Mouse (Mus musculus) small intestine, adult 2 months (tissue): ENCODE results near the gene Dstn. TPM values are rescaled to one million over a fixed set of nuclear protein-coding genes. Genes with fewer than 3 reads are reported as not detected.

Source experiments
- H3K27ac ChIP-seq: fragments of 200-500 bp; 2 replicates; pipeline ENCODE4 v1.5.1; 2012; ENCODE audit warnings: low read depth, low read length, control low read depth, inconsistent platforms; ENCODE audit not compliant: insufficient read depth
- H3K27me3 ChIP-seq: fragments of 200-500 bp; 2 replicates; pipeline ENCODE4 v1.6.1; 2012; ENCODE audit warnings: mild to moderate bottlenecking, moderate library complexity, low read length, inconsistent platforms; ENCODE audit not compliant: control insufficient read depth, insufficient read depth
- H3K36me3 ChIP-seq: fragments of 200-500 bp; 2 replicates; pipeline ENCODE4 v1.6.1; 2012; ENCODE audit warnings: mild to moderate bottlenecking, low read length, control low read depth, inconsistent platforms; ENCODE audit not compliant: control insufficient read depth, insufficient read depth
- H3K4me1 ChIP-seq: fragments of 200-500 bp; 2 replicates; pipeline ENCODE4 v1.6.1; 2012; ENCODE audit warnings: low read length, inconsistent platforms, mixed read lengths; ENCODE audit not compliant: control insufficient read depth, insufficient read depth, insufficient read length
- H3K4me3 ChIP-seq: fragments of 200-500 bp; 2 replicates; pipeline ENCODE4 v1.5.1; 2012; ENCODE audit warnings: low read depth, mild to moderate bottlenecking, control low read depth, inconsistent platforms, low read length, moderate library complexity
- CTCF ChIP-seq: fragments of 200-500 bp; IDR thresholded peaks from 2 replicates; pipeline ENCODE4 v1.5.1; 2012; ENCODE audit warnings: low read depth, mild to moderate bottlenecking, control low read depth, inconsistent platforms, low read length, moderate library complexity, mixed read lengths; ENCODE audit not compliant: insufficient replicate concordance, insufficient read length; ENCODE audit errors: extremely low read depth
- POLR2A ChIP-seq: fragments of 200-500 bp; IDR thresholded peaks from 2 replicates; pipeline ENCODE4 v1.6.1; 2012; ENCODE audit warnings: low read depth, mild to moderate bottlenecking, control low read depth, inconsistent platforms, low read length, moderate library complexity
- WGBS: fragments of 180-500 bp; shearing (Covaris S2); methylation state at CpG from one replicate; pipeline ENCODE4 v1.1.7; 2018; 5-methylcytosine and 5-hydroxymethylcytosine counted together
- polyA plus RNA-seq: library from polyadenylated mRNA; depleted of rRNA; stranded (reverse); fragments of >200 nt; gene quantifications from 2 replicates; pipeline ENCODE4 v1.2.3, GENCODE M21; 2012; rRNA removed

Gene Dstn
- polyA plus RNA-seq, 1 experiment = 69.3 TPM

DNA sequence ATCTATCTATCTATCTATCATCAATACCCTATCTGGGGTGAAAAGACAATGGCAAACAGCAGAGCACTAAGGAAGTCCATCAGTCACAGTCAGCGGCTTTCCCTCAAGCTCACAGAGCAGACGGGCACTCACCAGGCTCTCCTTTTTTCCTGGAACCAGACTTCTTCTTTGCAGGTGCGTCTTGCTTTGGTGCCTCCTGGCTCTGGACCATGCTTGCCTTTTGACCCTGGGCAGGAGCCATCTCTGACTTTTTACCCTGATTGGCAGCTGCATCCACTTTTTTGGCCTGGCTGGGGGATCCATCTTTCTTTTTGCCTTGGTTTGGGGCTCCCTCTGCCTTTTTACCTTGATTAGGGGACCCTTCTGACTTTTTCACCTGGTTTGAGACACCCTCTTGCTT is 72.9 kb downstream of the Dstn start:
- Histone ChIP-seq H3K27me3 (no peaks in the 10 kb centered on the region), H3K36me3 (peaks cover 46% of the 10 kb centered on the region), H3K4me3 (no peak overlapping the region), H3K27ac (no peak overlapping the region), H3K4me1 (peaks cover 21% of the 10 kb centered on the region)
- 68% methylated on average over 3 of the region's 3 CpGs for WGBS
- TF ChIP-seq POLR2A (no peak), CTCF (no peak)

DNA sequence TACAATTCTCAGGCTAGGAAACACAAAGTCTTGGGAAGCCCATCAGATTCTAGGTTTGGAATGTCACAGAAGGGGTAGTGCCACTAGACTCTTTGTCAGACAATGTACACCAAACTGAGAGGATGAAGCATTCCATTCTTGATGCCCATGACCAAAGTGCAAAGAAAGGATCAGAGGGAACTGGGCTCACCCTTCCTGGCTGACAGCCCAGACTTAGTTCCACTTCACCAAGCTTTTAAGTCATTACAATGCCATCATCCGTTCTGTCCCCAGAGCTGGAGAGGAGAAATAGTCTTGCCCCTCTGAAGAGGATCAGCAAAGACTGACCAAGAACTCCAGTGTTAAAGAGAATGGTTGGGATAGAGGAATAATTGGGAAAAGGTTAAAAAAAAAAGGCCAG is 75.9 kb downstream of the Dstn start:
- Histone ChIP-seq H3K4me3 (no peak overlapping the region), H3K27ac (peak overlapping the region; percentile 26; the same call in 1 of the 2 replicates), H3K4me1 (peaks cover 25% of the 10 kb centered on the region), H3K27me3 (no peaks in the 10 kb centered on the region), H3K36me3 (peaks cover 20% of the 10 kb centered on the region)
- 11% methylated on average over 1 of the region's 1 CpGs for WGBS
- TF ChIP-seq POLR2A = no peak
- no peak for TF ChIP-seq CTCF

DNA sequence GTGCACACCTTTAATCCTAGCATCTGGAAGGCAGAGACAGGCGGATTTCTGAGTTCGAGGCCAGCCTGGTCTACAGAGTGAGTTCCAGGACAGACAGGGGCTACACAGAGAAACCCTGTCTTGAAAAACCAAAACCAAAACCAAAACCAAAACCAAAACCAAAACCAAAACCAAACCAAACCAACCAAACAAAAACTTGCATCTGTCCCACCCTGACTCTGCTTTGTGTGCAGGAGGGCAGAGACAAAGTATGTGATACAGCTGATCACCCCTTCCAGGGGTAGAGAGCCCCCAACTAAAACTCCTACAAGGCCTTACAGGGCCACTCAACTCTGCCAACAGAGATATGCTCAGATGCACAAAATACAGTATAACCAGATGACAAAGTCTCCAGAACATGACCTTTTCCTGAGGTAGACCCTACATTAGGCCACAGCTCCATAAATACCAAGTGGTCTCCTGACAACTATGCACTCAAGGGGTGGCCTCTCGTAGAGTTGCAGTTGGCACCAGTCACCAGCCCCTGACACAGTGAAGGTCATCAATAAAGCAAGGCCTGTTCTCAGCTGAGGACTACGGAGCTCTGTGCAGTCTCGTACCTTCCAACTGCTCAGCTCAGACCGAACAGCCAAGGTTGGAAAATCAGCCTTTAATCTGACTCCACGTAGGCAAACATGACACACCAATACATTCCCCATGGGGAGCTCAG is 77.0 kb downstream of the Dstn start:
- H3K27ac ChIP-seq = peak overlapping the region; percentile 68
- H3K36me3 ChIP-seq = peaks cover 18% of the 10 kb centered on the region
- WGBS = 81% methylated on average over 7 of the region's 7 CpGs
- H3K27me3 ChIP-seq = no peaks in the 10 kb centered on the region
- no peak overlapping the region for H3K4me3 ChIP-seq
- TF ChIP-seq POLR2A = no peak
- no peak for TF ChIP-seq CTCF
- peaks cover 25% of the 10 kb centered on the region for H3K4me1 ChIP-seq

Other genes starting within 250 kb of the Dstn start
- gene Bfsp1, start 52.1 kb upstream of the Dstn start, polyA plus RNA-seq = 1.0 and 3.9 TPM in 2 replicates
- 82.7 and 144 TPM in 2 replicates for gene Rrbp1, start 95.9 kb downstream of the Dstn start, polyA plus RNA-seq
- not detected in 2 replicates for gene Banf2, start 117.7 kb downstream of the Dstn start, polyA plus RNA-seq